Mouse (Mus musculus): ENCODE data around the gene Ccdc117.
A peak's percentile ranks its signal among the peaks of the same experiment; 100 is the strongest.

GRCm38 (mm10) chr11:5521516-5522291 is 20.3 kb downstream of the Ccdc117 start:
- TF ChIP-seq POLR2A (IDR thresholded peaks at IDR 0.05; ENCODE audit: borderline replicate concordance, extremely low read depth, low read depth, low read length) (peak; percentile 60; the same call in 1 of the 2 replicates), CTCF (IDR thresholded peaks at IDR 0.05; ENCODE audit: insufficient read depth, low read length) (peak; percentile 72)

All from lung, adult 2 months (tissue).